Mouse (Mus musculus): ENCODE results near the gene Tacr3. TPM values are rescaled to one million over a fixed set of nuclear protein-coding genes. Genes with fewer than 3 reads are reported as not detected.

Tacr3 gene
- not detected in 2 replicates for total RNA-seq (2014; fragmentation: Nextera tagmentation)
- total RNA-seq (2017): under 0.01 and 0.11 TPM in 2 replicates
- polyA plus RNA-seq (2012): not detected in 2 replicates

DNA sequence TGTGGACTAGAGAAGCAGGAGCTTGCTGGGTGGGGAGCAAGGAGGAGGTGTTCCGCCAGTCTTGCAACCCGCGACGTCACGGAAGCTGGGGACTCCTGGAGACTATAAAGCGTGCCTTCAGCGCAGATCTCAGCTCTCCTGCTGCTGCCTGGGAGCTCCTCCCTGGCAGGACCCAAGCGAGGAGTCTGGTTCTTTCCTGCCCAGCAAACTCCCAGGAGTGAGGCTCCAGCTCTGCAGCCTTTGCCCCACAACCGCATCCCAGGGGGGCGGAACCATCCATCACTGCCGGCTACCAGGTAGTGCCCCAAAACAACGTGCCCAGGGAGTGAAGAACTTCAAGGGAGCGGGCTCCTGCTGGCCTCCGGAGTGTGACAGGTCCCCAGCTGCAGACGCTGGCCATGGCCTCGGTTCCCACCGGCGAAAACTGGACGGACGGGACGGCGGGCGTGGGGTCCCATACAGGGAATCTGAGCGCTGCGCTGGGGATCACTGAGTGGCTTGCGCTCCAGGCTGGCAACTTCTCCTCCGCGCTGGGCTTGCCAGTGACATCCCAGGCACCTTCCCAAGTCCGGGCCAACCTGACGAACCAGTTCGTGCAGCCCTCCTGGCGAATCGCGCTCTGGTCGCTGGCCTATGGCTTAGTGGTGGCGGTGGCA is at the start of gene Tacr3:
Tacr3 (plus strand) TSS at position 133 of the 656 bp plus-strand sequence.
- no peaks in the 10 kb centered on the region for H3K4me1 ChIP-seq (ENCODE audit: insufficient read depth, low read depth, low read length)
- peaks cover 13% of the 10 kb centered on the region for H3K9me3 ChIP-seq (replicated peaks)
- DNase-seq (ENCODE audit: low spot score): no peak
- H3K36me3 ChIP-seq (replicated peaks): no peaks in the 10 kb centered on the region
- no peak within 1 kb of the TSS; the same call in 1 of the 2 replicates for H3K4me3 ChIP-seq (ENCODE audit: low read depth, low read length)
- TF ChIP-seq GATA1 (IDR thresholded peaks at IDR 0.05; ENCODE audit: borderline replicate concordance, low read length): no peak
- no peak for TF ChIP-seq CTCF (IDR thresholded peaks at IDR 0.05; ENCODE audit: low read depth, low read length)
- no peak for TF ChIP-seq POLR2AphosphoS5 (IDR thresholded peaks at IDR 0.05; ENCODE audit: insufficient replicate concordance, low read depth, low read length)
- TF ChIP-seq TAL1 (conservative IDR thresholded peaks at IDR 0.05; ENCODE audit: low read depth, low read length): no peak
- TF ChIP-seq GATA2 (IDR thresholded peaks at IDR 0.05; ENCODE audit: borderline replicate concordance, low read depth, low read length): no peak
- ATAC-seq (ENCODE audit: extremely low read depth, insufficient number of reproducible peaks, low FRiP score, poor library complexity, severe bottlenecking): no peak
- H3K27me3 ChIP-seq (ENCODE audit: insufficient read depth, low read length): no peaks in the 10 kb centered on the region

DNA sequence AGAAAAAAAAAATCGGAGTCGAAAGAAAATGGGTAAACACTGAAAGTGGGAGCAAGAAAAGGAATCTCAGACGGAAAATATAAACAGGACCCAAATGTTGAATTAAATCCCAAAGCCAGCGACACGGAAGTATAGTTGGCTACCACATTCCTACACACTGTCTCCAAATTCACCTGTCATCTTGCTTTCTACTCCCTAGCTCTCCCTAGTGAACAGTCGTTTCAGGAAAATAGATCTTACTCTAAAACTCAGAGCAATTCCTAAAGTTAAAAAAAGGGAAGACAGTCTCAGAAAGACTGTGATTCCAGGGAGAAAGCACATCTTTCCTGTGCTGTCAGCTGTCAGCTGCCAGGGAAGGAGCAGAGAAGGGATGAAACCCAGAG is 324 bp upstream of the Tacr3 start:
- no peak for DNase-seq (ENCODE audit: low spot score)
- no peaks in the 10 kb centered on the region for H3K27me3 ChIP-seq (ENCODE audit: insufficient read depth, low read length)
- H3K4me3 ChIP-seq (ENCODE audit: low read depth, low read length): no peak overlapping the region
- peaks cover 13% of the 10 kb centered on the region for H3K9me3 ChIP-seq (replicated peaks)
- no peaks in the 10 kb centered on the region for H3K36me3 ChIP-seq (replicated peaks)
- ATAC-seq (ENCODE audit: extremely low read depth, insufficient number of reproducible peaks, low FRiP score, poor library complexity, severe bottlenecking): no peak
- no peaks in the 10 kb centered on the region for H3K4me1 ChIP-seq (ENCODE audit: insufficient read depth, low read depth, low read length)
- TF ChIP-seq GATA2 (IDR thresholded peaks at IDR 0.05; ENCODE audit: borderline replicate concordance, low read depth, low read length) (no peak), GATA1 (IDR thresholded peaks at IDR 0.05; ENCODE audit: borderline replicate concordance, low read length) (no peak), CTCF (IDR thresholded peaks at IDR 0.05; ENCODE audit: low read depth, low read length) (no peak), POLR2AphosphoS5 (IDR thresholded peaks at IDR 0.05; ENCODE audit: insufficient replicate concordance, low read depth, low read length) (no peak), TAL1 (conservative IDR thresholded peaks at IDR 0.05; ENCODE audit: low read depth, low read length) (no peak)

DNA sequence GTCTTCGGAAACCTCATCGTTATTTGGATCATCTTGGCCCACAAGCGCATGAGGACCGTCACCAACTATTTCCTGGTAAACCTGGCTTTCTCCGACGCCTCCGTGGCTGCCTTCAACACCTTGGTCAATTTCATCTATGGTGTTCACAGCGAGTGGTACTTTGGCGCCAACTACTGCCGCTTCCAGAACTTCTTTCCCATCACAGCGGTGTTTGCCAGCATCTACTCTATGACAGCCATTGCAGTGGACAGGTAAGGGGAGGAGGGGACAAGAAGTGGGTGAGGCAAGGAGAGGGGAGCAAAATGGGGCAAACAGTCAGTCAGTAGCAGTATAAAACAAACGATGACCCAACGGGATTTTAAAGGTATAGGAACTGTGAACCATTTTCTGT is 719 bp downstream of the Tacr3 start:
- H3K36me3 ChIP-seq (replicated peaks): no peaks in the 10 kb centered on the region
- ATAC-seq (ENCODE audit: extremely low read depth, insufficient number of reproducible peaks, low FRiP score, poor library complexity, severe bottlenecking) (no peak), DNase-seq (ENCODE audit: low spot score) (no peak)
- H3K27me3 ChIP-seq (ENCODE audit: insufficient read depth, low read length): no peaks in the 10 kb centered on the region
- H3K4me3 ChIP-seq (ENCODE audit: low read depth, low read length): no peak overlapping the region
- H3K9me3 ChIP-seq (replicated peaks): peaks cover 15% of the 10 kb centered on the region
- TF ChIP-seq GATA2 (IDR thresholded peaks at IDR 0.05; ENCODE audit: borderline replicate concordance, low read depth, low read length) (no peak), CTCF (IDR thresholded peaks at IDR 0.05; ENCODE audit: low read depth, low read length) (no peak), TAL1 (conservative IDR thresholded peaks at IDR 0.05; ENCODE audit: low read depth, low read length) (no peak), GATA1 (IDR thresholded peaks at IDR 0.05; ENCODE audit: borderline replicate concordance, low read length) (no peak), POLR2AphosphoS5 (IDR thresholded peaks at IDR 0.05; ENCODE audit: insufficient replicate concordance, low read depth, low read length) (no peak)
- H3K4me1 ChIP-seq (ENCODE audit: insufficient read depth, low read depth, low read length): no peaks in the 10 kb centered on the region

DNA sequence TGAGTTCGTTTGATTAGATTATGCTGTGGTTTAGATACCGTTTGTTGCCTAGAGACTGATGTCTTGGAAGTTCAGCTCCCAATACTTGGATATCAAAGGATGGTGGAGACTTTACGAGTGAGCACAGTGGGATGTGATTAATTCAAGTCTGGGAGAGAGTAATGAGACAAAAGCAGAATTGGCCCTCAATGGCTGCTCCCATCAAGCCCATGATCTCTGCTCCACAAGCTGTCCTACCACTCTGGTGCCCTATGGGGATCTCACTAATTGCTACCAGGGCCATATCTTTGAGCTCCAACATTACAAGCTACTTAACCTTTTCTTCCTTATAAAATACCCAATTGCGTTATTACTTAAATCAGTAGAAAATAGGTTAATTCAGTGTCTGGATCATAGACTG is 22.5 kb downstream of the Tacr3 start:
- DNase-seq (ENCODE audit: low spot score) (no peak), ATAC-seq (ENCODE audit: extremely low read depth, insufficient number of reproducible peaks, low FRiP score, poor library complexity, severe bottlenecking) (no peak)
- TF ChIP-seq POLR2AphosphoS5 (IDR thresholded peaks at IDR 0.05; ENCODE audit: insufficient replicate concordance, low read depth, low read length) (no peak), TAL1 (conservative IDR thresholded peaks at IDR 0.05; ENCODE audit: low read depth, low read length) (no peak), GATA2 (IDR thresholded peaks at IDR 0.05; ENCODE audit: borderline replicate concordance, low read depth, low read length) (no peak), CTCF (IDR thresholded peaks at IDR 0.05; ENCODE audit: low read depth, low read length) (no peak)
- H3K4me3 ChIP-seq (ENCODE audit: low read depth, low read length): no peak overlapping the region
- H3K27me3 ChIP-seq (ENCODE audit: insufficient read depth, low read length): no peaks in the 10 kb centered on the region
- no peaks in the 10 kb centered on the region for H3K36me3 ChIP-seq (replicated peaks)
- no peaks in the 10 kb centered on the region for H3K4me1 ChIP-seq (ENCODE audit: insufficient read depth, low read depth, low read length)
- no peaks in the 10 kb centered on the region for H3K9me3 ChIP-seq (replicated peaks)

DNA sequence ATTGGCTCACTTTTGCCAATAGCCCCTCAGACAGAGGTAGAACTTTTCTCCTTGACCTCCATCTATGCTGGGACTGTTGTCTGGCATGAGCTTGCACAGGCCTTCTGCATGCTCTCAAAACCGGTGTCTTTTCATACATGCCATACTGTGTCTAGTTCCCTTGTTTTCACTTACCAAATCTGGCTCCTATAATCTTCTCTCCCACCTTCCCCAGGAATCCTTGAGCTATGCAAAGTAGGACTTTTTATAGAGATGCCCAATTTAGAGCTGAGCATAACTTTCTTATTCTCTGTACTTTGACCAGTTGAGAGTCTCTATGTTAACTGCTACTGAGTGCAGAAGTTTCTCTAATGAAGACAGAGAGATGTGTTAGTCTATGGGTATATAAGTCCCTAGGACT is 48.9 kb downstream of the Tacr3 start:
- no peak overlapping the region for H3K4me3 ChIP-seq (ENCODE audit: low read depth, low read length)
- TF ChIP-seq POLR2AphosphoS5 (IDR thresholded peaks at IDR 0.05; ENCODE audit: insufficient replicate concordance, low read depth, low read length) (no peak), CTCF (IDR thresholded peaks at IDR 0.05; ENCODE audit: low read depth, low read length) (no peak), TAL1 (conservative IDR thresholded peaks at IDR 0.05; ENCODE audit: low read depth, low read length) (no peak), GATA2 (IDR thresholded peaks at IDR 0.05; ENCODE audit: borderline replicate concordance, low read depth, low read length) (no peak), GATA1 (IDR thresholded peaks at IDR 0.05; ENCODE audit: borderline replicate concordance, low read length) (no peak)
- no peaks in the 10 kb centered on the region for H3K4me1 ChIP-seq (ENCODE audit: insufficient read depth, low read depth, low read length)
- DNase-seq (ENCODE audit: low spot score): no peak
- ATAC-seq (ENCODE audit: extremely low read depth, insufficient number of reproducible peaks, low FRiP score, poor library complexity, severe bottlenecking): no peak
- no peaks in the 10 kb centered on the region for H3K9me3 ChIP-seq (replicated peaks)
- H3K36me3 ChIP-seq (replicated peaks): no peaks in the 10 kb centered on the region
- no peaks in the 10 kb centered on the region for H3K27me3 ChIP-seq (ENCODE audit: insufficient read depth, low read length)

DNA sequence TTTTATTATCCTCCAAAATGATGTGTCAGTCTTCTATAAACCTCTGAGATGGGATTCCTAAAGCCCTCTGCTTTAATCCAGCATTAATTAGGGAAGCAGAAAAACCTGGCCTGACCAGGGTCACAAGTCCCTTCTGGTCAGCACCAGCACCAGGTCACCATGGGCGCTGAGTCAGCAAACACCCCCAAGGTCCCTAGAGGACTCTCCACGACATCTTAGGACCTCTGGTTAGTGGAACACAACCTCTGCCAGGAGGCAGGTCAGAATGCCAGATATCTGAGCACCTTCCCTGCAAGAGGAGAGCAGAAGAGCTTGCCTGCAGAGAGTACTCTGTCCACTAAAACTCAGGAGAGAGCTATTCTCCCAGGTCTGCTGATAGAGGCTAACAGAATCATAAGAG is 67.0 kb downstream of the Tacr3 start:
- H3K9me3 ChIP-seq (replicated peaks): no peaks in the 10 kb centered on the region
- no peaks in the 10 kb centered on the region for H3K36me3 ChIP-seq (replicated peaks)
- DNase-seq (ENCODE audit: low spot score) (no peak), ATAC-seq (ENCODE audit: extremely low read depth, insufficient number of reproducible peaks, low FRiP score, poor library complexity, severe bottlenecking) (no peak)
- no peak for TF ChIP-seq POLR2AphosphoS5 (IDR thresholded peaks at IDR 0.05; ENCODE audit: insufficient replicate concordance, low read depth, low read length)
- TF ChIP-seq TAL1 (conservative IDR thresholded peaks at IDR 0.05; ENCODE audit: low read depth, low read length): no peak
- no peak for TF ChIP-seq CTCF (IDR thresholded peaks at IDR 0.05; ENCODE audit: low read depth, low read length)
- H3K27me3 ChIP-seq (ENCODE audit: insufficient read depth, low read length): no peaks in the 10 kb centered on the region
- no peaks in the 10 kb centered on the region for H3K4me1 ChIP-seq (ENCODE audit: insufficient read depth, low read depth, low read length)
- H3K4me3 ChIP-seq (ENCODE audit: low read depth, low read length): no peak overlapping the region
